Mouse (Mus musculus): ENCODE measurements around the gene Map4k3.

DNA sequence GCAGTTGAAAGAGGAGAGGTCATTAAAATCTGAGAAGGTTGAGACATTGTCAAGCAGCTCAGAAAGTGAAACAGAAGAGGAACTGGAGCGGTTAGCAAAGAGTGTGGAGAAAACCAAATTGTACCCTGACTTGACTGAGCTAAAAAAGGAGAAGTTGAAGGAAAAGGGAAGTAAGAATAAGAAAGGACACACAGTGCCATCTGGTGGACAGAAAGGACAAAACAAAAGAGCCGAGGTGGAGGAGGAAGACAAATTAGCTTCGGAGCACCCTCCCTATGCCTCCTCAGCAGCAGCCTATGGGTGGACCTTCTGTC is 163.7 kb downstream of the Map4k3 start:
- TF ChIP-seq CTCF (IDR thresholded peaks at IDR 0.05; ENCODE audit: low read depth, low read length): peak; percentile 10
- no peak for TF ChIP-seq POLR2A (IDR thresholded peaks at IDR 0.05; ENCODE audit: insufficient read depth, low read length)

Data from ES-Bruce4 (cell line).